Mouse (Mus musculus): Measurements from ENCODE around the gene Corin.

- TF ChIP-seq GATA1 (IDR thresholded peaks at IDR 0.05; ENCODE audit: borderline replicate concordance, low read length) (no peak), FLI1 (IDR thresholded peaks at IDR 0.05; ENCODE audit: low read length) (no peak)
Measured at GRCm38 (mm10) chr5:72254958-72255357, 249.3 kb downstream of the Corin start.

Data from megakaryocyte, embryonic 14.5 days (primary cell).